Comparison of ENCODE assay signal across 28 mouse cellular contexts in the genomic region with DNA sequence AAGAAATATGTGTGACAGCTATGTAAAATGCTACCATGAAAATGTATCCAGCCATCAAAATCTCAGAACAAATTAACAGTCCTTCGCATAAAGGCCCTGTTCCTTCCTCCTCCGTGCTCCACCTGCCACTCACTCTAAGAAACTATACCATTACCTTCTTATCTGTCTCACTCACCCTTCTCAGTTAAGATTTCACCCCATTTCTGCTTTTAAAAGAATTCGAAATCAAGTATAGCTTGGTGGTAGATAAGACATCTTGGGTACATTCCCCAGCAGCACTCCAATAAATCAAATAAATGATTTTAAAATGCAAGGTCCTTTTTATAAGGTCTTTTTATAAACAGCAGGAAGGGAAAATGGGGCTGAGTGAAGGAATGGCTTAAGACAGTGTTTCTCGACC.
"Had no signal": no experiment of that assay in that cellular context is flagged by ENCODE, and none has a peak within 500 bp of the region (broad histone marks: within the 10 kb centered on the region; RNA-seq: fewer than 3 reads in every experiment).

No protein-coding gene starts in this region.

- H3K27ac ChIP-seq: limb, embryonic 10.5 days; limb, embryonic 12.5 days; limb, embryonic 13.5 days; limb, embryonic 15.5 days; liver, embryonic 12.5 days; liver, embryonic 13.5 days; liver, embryonic 14.5 days; liver, embryonic 15.5 days; lung, embryonic 15.5 days; macrophage; midbrain, embryonic 10.5 days; midbrain, embryonic 12.5 days; midbrain, embryonic 13.5 days; midbrain, embryonic 15.5 days; neural tube, embryonic 12.5 days had no signal

- H3K4me3 ChIP-seq: limb, embryonic 10.5 days; limb, embryonic 12.5 days; limb, embryonic 13.5 days; limb, embryonic 15.5 days; liver, embryonic 12.5 days; liver, embryonic 13.5 days; liver, embryonic 15.5 days; lung, embryonic 15.5 days; megakaryocyte, embryonic 14.5 days; midbrain, embryonic 10.5 days; midbrain, embryonic 12.5 days; midbrain, embryonic 13.5 days; midbrain, embryonic 15.5 days; myocyte; neural tube, embryonic 12.5 days had no signal

- H3K9ac ChIP-seq: limb, embryonic 12.5 days; limb, embryonic 13.5 days; limb, embryonic 15.5 days; liver, embryonic 12.5 days; liver, embryonic 13.5 days; liver, embryonic 14.5 days; liver, embryonic 15.5 days; liver, postnatal 0 days; lung, embryonic 14.5 days; lung, embryonic 15.5 days; midbrain, embryonic 12.5 days; midbrain, embryonic 13.5 days; midbrain, embryonic 15.5 days; neural tube, embryonic 12.5 days had no signal

- H3K4me1 ChIP-seq: limb, embryonic 10.5 days; limb, embryonic 12.5 days; limb, embryonic 13.5 days; liver, embryonic 12.5 days; liver, embryonic 13.5 days; liver, embryonic 15.5 days; midbrain, embryonic 15.5 days had no signal

- H3K9me3 ChIP-seq: limb, embryonic 10.5 days; limb, embryonic 12.5 days; limb, embryonic 13.5 days; limb, embryonic 15.5 days; liver, embryonic 12.5 days; liver, embryonic 13.5 days; liver, embryonic 15.5 days; lung, embryonic 15.5 days; megakaryocyte, embryonic 14.5 days; midbrain, embryonic 10.5 days; midbrain, embryonic 12.5 days; midbrain, embryonic 13.5 days; midbrain, embryonic 15.5 days; neural tube, embryonic 12.5 days had no signal

- DNase-seq: left cerebral cortex, postnatal 4 days; liver; liver, embryonic 13.5 days; liver, postnatal 0 days; lung, adult 18-20 months; lung, adult 2 months; lung, embryonic 14.5 days; lung, postnatal 10 days; lung, postnatal 14 days; lung, postnatal 36 days; lung, postnatal 4 days; midbrain, embryonic 14.5 days had no signal

- H3K36me3 ChIP-seq: limb, embryonic 15.5 days; liver, embryonic 13.5 days; liver, embryonic 15.5 days; lung, embryonic 15.5 days; midbrain, embryonic 15.5 days; neural tube, embryonic 12.5 days had no signal

- H3K27me3 ChIP-seq: limb, embryonic 12.5 days; limb, embryonic 13.5 days; limb, embryonic 15.5 days; liver, embryonic 12.5 days; liver, embryonic 13.5 days; liver, embryonic 15.5 days; lung, embryonic 15.5 days; megakaryocyte, embryonic 14.5 days; midbrain, embryonic 12.5 days; midbrain, embryonic 13.5 days; midbrain, embryonic 15.5 days; neural tube, embryonic 12.5 days had no signal
